Mouse (Mus musculus) neural tube, embryonic 15.5 days (tissue): ENCODE results near the gene Armc9. TPM values are rescaled to one million over a fixed set of nuclear protein-coding genes. Genes with fewer than 3 reads are reported as not detected.

Experiments used
- ATAC-seq: fragments of 200-750 bp; cut with Nextera tagmentation; 2 replicates; pipeline ENCODE4 v1.8.0; 2017; ENCODE audit warnings: mild to moderate bottlenecking, moderate TSS enrichment, moderate library complexity; ENCODE audit not compliant: low FRiP score
- H3K27ac ChIP-seq: fragments of 300-500 bp; sonication (generic); replicated peaks from 2 replicates; pipeline ENCODE4 v1.5.1; 2015; ENCODE audit warnings: mild to moderate bottlenecking, inconsistent platforms
- H3K27me3 ChIP-seq: fragments of 300-500 bp; sonication (generic); replicated peaks from 2 replicates; pipeline ENCODE4 v1.6.1; 2015; ENCODE audit warnings: inconsistent platforms
- H3K36me3 ChIP-seq: fragments of 300-500 bp; sonication (generic); 2 replicates; pipeline ENCODE4 v1.6.1; 2015; ENCODE audit warnings: inconsistent platforms
- H3K4me1 ChIP-seq: fragments of 300-500 bp; sonication (generic); 2 replicates; pipeline ENCODE4 v1.6.1; 2015; ENCODE audit warnings: inconsistent platforms
- H3K4me2 ChIP-seq: fragments of 300-500 bp; sonication (generic); 2 replicates; pipeline ENCODE4 v1.6.1; 2015; ENCODE audit warnings: inconsistent platforms, mild to moderate bottlenecking, moderate library complexity
- H3K4me3 ChIP-seq: fragments of 300-500 bp; sonication (generic); replicated peaks from 2 replicates; pipeline ENCODE4 v1.5.1; 2015; ENCODE audit warnings: mild to moderate bottlenecking, inconsistent platforms
- H3K9ac ChIP-seq: fragments of 300-500 bp; sonication (generic); replicated peaks from 2 replicates; pipeline ENCODE4 v1.6.1; 2015; ENCODE audit warnings: mild to moderate bottlenecking, inconsistent platforms
- H3K9me3 ChIP-seq: fragments of 300-500 bp; sonication (generic); replicated peaks from 2 replicates; pipeline ENCODE4 v1.6.1; 2016; ENCODE audit warnings: inconsistent platforms
- WGBS: fragments of 180-500 bp; shearing (Covaris S2); methylation state at CpG from one replicate; pipeline ENCODE4 v1.1.7; 2015; ENCODE audit warnings: mixed read lengths; 5-methylcytosine and 5-hydroxymethylcytosine counted together
- polyA plus RNA-seq: library from polyadenylated mRNA; unstranded; fragments of >200 nt; fragmentation: Nextera tagmentation; extraction: Ambion mirVana; gene quantifications from 2 replicates; pipeline ENCODE4 v1.2.1, GENCODE M21; 2015

The Armc9 gene
- polyA plus RNA-seq, 1 experiment from 2014 or later = 35.5 TPM

- Histone ChIP-seq H3K9ac (no peak overlapping the region), H3K4me2 (no peak overlapping the region), H3K4me1 (no peaks in the 10 kb centered on the region), H3K27ac (no peak overlapping the region), H3K4me3 (no peak overlapping the region), H3K36me3 (no peaks in the 10 kb centered on the region), H3K27me3 (no peaks in the 10 kb centered on the region), H3K9me3 (no peaks in the 10 kb centered on the region)
- ATAC-seq = no peak
- 90% methylated on average over 9 of the region's 9 CpGs for WGBS
These were observed 74.7 kb downstream of the Armc9 start for GRCm38 (mm10) chr1:86229184-86229829.

- Histone ChIP-seq H3K9ac (no peak overlapping the region), H3K36me3 (0 out of 2 replicates have a peak, but pooled peaks cover 2% of the 10 kb centered on the region), H3K27ac (no peak overlapping the region), H3K4me3 (no peak overlapping the region), H3K27me3 (no peaks in the 10 kb centered on the region), H3K4me2 (no peak overlapping the region), H3K4me1 (no peaks in the 10 kb centered on the region), H3K9me3 (no peaks in the 10 kb centered on the region)
- WGBS = 85% methylated on average over 5 of the region's 5 CpGs
- no peak for ATAC-seq
These were observed 78.1 kb downstream of the Armc9 start for GRCm38 (mm10) chr1:86232631-86233030.

- H3K4me3 ChIP-seq = no peak overlapping the region
- ATAC-seq = no peak
- 70% methylated on average over 4 of the region's 4 CpGs for WGBS
These were observed 79.2 kb downstream of the Armc9 start for GRCm38 (mm10) chr1:86233808-86234207.

GRCm38 (mm10) chr1:86235118-86235517 lies 80.5 kb downstream of the Armc9 start:
- Histone ChIP-seq H3K27me3 (no peaks in the 10 kb centered on the region), H3K9me3 (no peaks in the 10 kb centered on the region), H3K36me3 (0 out of 2 replicates have a peak, but pooled peaks cover 2% of the 10 kb centered on the region), H3K27ac (no peak overlapping the region), H3K4me2 (no peak overlapping the region), H3K4me3 (no peak overlapping the region), H3K9ac (no peak overlapping the region), H3K4me1 (no peaks in the 10 kb centered on the region)
- 94% methylated on average over 10 of the region's 10 CpGs for WGBS
- ATAC-seq = no peak

More at GRCm38 (mm10) chr1:86233808-86234207, 79.2 kb downstream of the Armc9 start:
- H3K4me1 ChIP-seq = no peaks in the 10 kb centered on the region
- H3K27ac ChIP-seq = no peak overlapping the region
- no peaks in the 10 kb centered on the region for H3K9me3 ChIP-seq
- no peaks in the 10 kb centered on the region for H3K27me3 ChIP-seq
- no peak overlapping the region for H3K4me2 ChIP-seq
- H3K9ac ChIP-seq = no peak overlapping the region
- 0 out of 2 replicates have a peak, but pooled peaks cover 2% of the 10 kb centered on the region for H3K36me3 ChIP-seq

GRCm38 (mm10) chr1:86236442-86236841 lies 81.9 kb downstream of the Armc9 start:
- Histone ChIP-seq H3K4me1 (0 out of 2 replicates have a peak, but pooled peaks cover 6% of the 10 kb centered on the region), H3K36me3 (0 out of 2 replicates have a peak, but pooled peaks cover 2% of the 10 kb centered on the region), H3K4me2 (no peak overlapping the region), H3K27me3 (no peaks in the 10 kb centered on the region), H3K4me3 (no peak overlapping the region), H3K27ac (no peak overlapping the region), H3K9ac (no peak overlapping the region), H3K9me3 (no peaks in the 10 kb centered on the region)
- 63% methylated on average over 10 of the region's 10 CpGs for WGBS
- no peak for ATAC-seq

- Histone ChIP-seq H3K4me2 (no peak overlapping the region), H3K27ac (no peak overlapping the region), H3K4me3 (no peak overlapping the region), H3K4me1 (0 out of 2 replicates have a peak, but pooled peaks cover 6% of the 10 kb centered on the region), H3K9ac (no peak overlapping the region), H3K27me3 (no peaks in the 10 kb centered on the region), H3K36me3 (0 out of 2 replicates have a peak, but pooled peaks cover 2% of the 10 kb centered on the region), H3K9me3 (no peaks in the 10 kb centered on the region)
- no peak for ATAC-seq
- WGBS = 84% methylated on average over 8 of the region's 8 CpGs
These were observed 84.4 kb downstream of the Armc9 start for GRCm38 (mm10) chr1:86239010-86239409.

- ATAC-seq = no peak
- Histone ChIP-seq H3K4me3 (no peak overlapping the region), H3K27ac (no peak overlapping the region), H3K9me3 (no peaks in the 10 kb centered on the region), H3K27me3 (no peaks in the 10 kb centered on the region), H3K9ac (no peak overlapping the region), H3K4me2 (no peak overlapping the region), H3K36me3 (peaks cover 3% of the 10 kb centered on the region), H3K4me1 (0 out of 2 replicates have a peak, but pooled peaks cover 6% of the 10 kb centered on the region)
- WGBS = 88% methylated on average over 6 of the region's 6 CpGs
These were observed 85.3 kb downstream of the Armc9 start for GRCm38 (mm10) chr1:86239871-86240270.

GRCm38 (mm10) chr1:86240959-86241358 lies 86.4 kb downstream of the Armc9 start:
- peaks cover 14% of the 10 kb centered on the region for H3K36me3 ChIP-seq
- ATAC-seq = no peak
- H3K9me3 ChIP-seq = no peaks in the 10 kb centered on the region
- 0 out of 2 replicates have a peak, but pooled peaks cover 6% of the 10 kb centered on the region for H3K4me1 ChIP-seq
- no peak overlapping the region for H3K9ac ChIP-seq
- no peak overlapping the region for H3K27ac ChIP-seq
- no peak overlapping the region for H3K4me2 ChIP-seq
- no peaks in the 10 kb centered on the region for H3K27me3 ChIP-seq
- WGBS = 57% methylated on average over 2 of the region's 2 CpGs
- H3K4me3 ChIP-seq = no peak overlapping the region

- no peak overlapping the region for H3K4me2 ChIP-seq
- no peaks in the 10 kb centered on the region for H3K27me3 ChIP-seq
- no peaks in the 10 kb centered on the region for H3K9me3 ChIP-seq
- no peak overlapping the region for H3K4me3 ChIP-seq
- H3K4me1 ChIP-seq = 0 out of 2 replicates have a peak, but pooled peaks cover 6% of the 10 kb centered on the region
- peaks cover 23% of the 10 kb centered on the region for H3K36me3 ChIP-seq
- 95% methylated on average over 6 of the region's 6 CpGs for WGBS
- no peak for ATAC-seq
- H3K9ac ChIP-seq = no peak overlapping the region
- H3K27ac ChIP-seq = no peak overlapping the region
These were observed 88.9 kb downstream of the Armc9 start for GRCm38 (mm10) chr1:86243490-86243889.

- ATAC-seq = no peak
- H3K4me2 ChIP-seq = no peak overlapping the region
- H3K27me3 ChIP-seq = no peaks in the 10 kb centered on the region
- no peak overlapping the region for H3K4me3 ChIP-seq
- no peak overlapping the region for H3K9ac ChIP-seq
- H3K36me3 ChIP-seq = peaks cover 33% of the 10 kb centered on the region
- 0 out of 2 replicates have a peak, but pooled peaks cover 6% of the 10 kb centered on the region for H3K4me1 ChIP-seq
- WGBS = 91% methylated on average over 6 of the region's 6 CpGs
- H3K27ac ChIP-seq = no peak overlapping the region
- no peaks in the 10 kb centered on the region for H3K9me3 ChIP-seq
These were observed 90.9 kb downstream of the Armc9 start for GRCm38 (mm10) chr1:86245301-86246085.

- no peak overlapping the region for H3K9ac ChIP-seq
- no peaks in the 10 kb centered on the region for H3K27me3 ChIP-seq
- no peak overlapping the region for H3K4me3 ChIP-seq
- 93% methylated on average over 8 of the region's 8 CpGs for WGBS
- peaks cover 33% of the 10 kb centered on the region for H3K36me3 ChIP-seq
- no peak for ATAC-seq
- no peaks in the 10 kb centered on the region for H3K4me1 ChIP-seq
- no peaks in the 10 kb centered on the region for H3K9me3 ChIP-seq
- H3K27ac ChIP-seq = no peak overlapping the region
- H3K4me2 ChIP-seq = no peak overlapping the region
These were observed 98.8 kb downstream of the Armc9 start for GRCm38 (mm10) chr1:86253410-86253809.

GRCm38 (mm10) chr1:86256311-86256710 lies 101.7 kb downstream of the Armc9 start:
- WGBS = 81% methylated on average over 4 of the region's 4 CpGs
- ATAC-seq = no peak

More at GRCm38 (mm10) chr1:86256311-86256710, 101.7 kb downstream of the Armc9 start:
- Histone ChIP-seq H3K9me3 (no peaks in the 10 kb centered on the region), H3K4me1 (no peaks in the 10 kb centered on the region), H3K4me2 (no peak overlapping the region), H3K36me3 (peaks cover 20% of the 10 kb centered on the region), H3K27me3 (no peaks in the 10 kb centered on the region), H3K27ac (no peak overlapping the region), H3K9ac (no peak overlapping the region), H3K4me3 (no peak overlapping the region)
